Mouse (Mus musculus) neutrophil, adult 5-6 weeks (primary cell): ENCODE data around the gene Tm9sf3. TPM values are rescaled to one million over a fixed set of nuclear protein-coding genes. Genes with fewer than 3 reads are reported as not detected.

Experiments used
- ATAC-seq: fragments of 151-379, 151-347 bp; 2 replicates; pipeline ENCODE4 v1.8.0; 2017; ENCODE audit warnings: mild to moderate bottlenecking, moderate TSS enrichment; ENCODE audit not compliant: insufficient number of reproducible peaks, poor library complexity, low FRiP score, severe bottlenecking; ENCODE audit errors: extremely low read depth
- total RNA-seq: library from RNA; stranded (forward); fragments of 200-1000 nt; gene quantifications from 2 replicates; pipeline ENCODE4 v1.2.3, GENCODE M21; 2017

Gene Tm9sf3
- total RNA-seq, 1 experiment from 2014 or later = 202 TPM

GRCm38 (mm10) chr19:41266251-41266901 is 2.6 kb upstream of the Tm9sf3 start:
- ATAC-seq = no peak

- ATAC-seq = no peak
Observed at GRCm38 (mm10) chr19:41264331-41264799, 568 bp upstream of the Tm9sf3 start.

- ATAC-seq = peak; percentile 45
Observed at GRCm38 (mm10) chr19:41262712-41263629, 826 bp downstream of the Tm9sf3 start.

- no peak for ATAC-seq
Observed at GRCm38 (mm10) chr19:41260736-41261135, 3.1 kb downstream of the Tm9sf3 start.

GRCm38 (mm10) chr19:41259256-41259655 is 4.5 kb downstream of the Tm9sf3 start:
- no peak for ATAC-seq

- ATAC-seq = peak; percentile 63
Observed at GRCm38 (mm10) chr19:41258707-41259106, 5.1 kb downstream of the Tm9sf3 start.

GRCm38 (mm10) chr19:41254584-41254983 is 9.2 kb downstream of the Tm9sf3 start:
- no peak for ATAC-seq

- ATAC-seq = no peak
Observed at GRCm38 (mm10) chr19:41248968-41249367, 14.8 kb downstream of the Tm9sf3 start.

GRCm38 (mm10) chr19:41248271-41248670 is 15.5 kb downstream of the Tm9sf3 start:
- ATAC-seq = no peak

- ATAC-seq = no peak
Observed at GRCm38 (mm10) chr19:41246271-41246670, 17.5 kb downstream of the Tm9sf3 start.

GRCm38 (mm10) chr19:41244581-41244980 is 19.2 kb downstream of the Tm9sf3 start:
- 0 out of 2 replicates have a peak, but pooled peaks have one; percentile 23 for ATAC-seq

GRCm38 (mm10) chr19:41241997-41242396 is 21.8 kb downstream of the Tm9sf3 start:
- no peak for ATAC-seq

GRCm38 (mm10) chr19:41233698-41234097 is 30.1 kb downstream of the Tm9sf3 start:
- ATAC-seq = no peak

- ATAC-seq = no peak
Observed at GRCm38 (mm10) chr19:41208326-41208725, 55.5 kb downstream of the Tm9sf3 start.

- no peak for ATAC-seq
Observed at GRCm38 (mm10) chr19:41206811-41207344, 56.9 kb downstream of the Tm9sf3 start, which contains the start of gene Tll2. TSS of gene Tll2 (minus strand) at chr19:41206835.

GRCm38 (mm10) chr19:41206041-41206810 is 57.6 kb downstream of the Tm9sf3 start:
- no peak for ATAC-seq

- ATAC-seq = no peak
Observed at GRCm38 (mm10) chr19:41204159-41205081, 59.4 kb downstream of the Tm9sf3 start.

- ATAC-seq = no peak
Observed at GRCm38 (mm10) chr19:41197606-41198005, 66.2 kb downstream of the Tm9sf3 start.
